25 mouse cellular contexts compared by ENCODE assay signal in genomic region chr14:108123147-108123546, GRCm38 (mm10).
"Had no signal": no experiment of that assay in that cellular context is flagged by ENCODE, and none has a peak within 500 bp of the region (broad histone marks: within the 10 kb centered on the region; RNA-seq: fewer than 3 reads in every experiment).

No protein-coding gene starts in this region.

- H3K4me3 ChIP-seq: gastrocnemius, adult 2 months; heart, embryonic 10.5 days; heart, embryonic 12.5 days; hindbrain, embryonic 10.5 days; hindbrain, embryonic 12.5 days; kidney, embryonic 15.5 days; limb, embryonic 13.5 days; limb, embryonic 15.5 days; liver, embryonic 12.5 days had no signal

- H3K4me2 ChIP-seq: heart, embryonic 12.5 days; hindbrain, embryonic 12.5 days; hindbrain, embryonic 14.5 days; kidney, embryonic 15.5 days; limb, embryonic 13.5 days; limb, embryonic 15.5 days; liver, embryonic 12.5 days had no signal

- H3K9me3 ChIP-seq: heart, embryonic 10.5 days; heart, embryonic 12.5 days; hindbrain, embryonic 10.5 days; hindbrain, embryonic 12.5 days; kidney, embryonic 15.5 days; limb, embryonic 13.5 days; limb, embryonic 15.5 days; liver, embryonic 12.5 days had no signal

- H3K27ac ChIP-seq: gastrocnemius, adult 2 months; heart, embryonic 10.5 days; hindbrain, embryonic 10.5 days; hindbrain, embryonic 12.5 days; hindbrain, embryonic 14.5 days; kidney, embryonic 15.5 days; kidney, postnatal 0 days; limb, embryonic 13.5 days; limb, embryonic 15.5 days; liver, embryonic 12.5 days had no signal

- ATAC-seq: hindbrain, embryonic 16.5 days; intestine, embryonic 16.5 days; liver, embryonic 12.5 days had no signal

- H3K9ac ChIP-seq: heart, embryonic 12.5 days; hindbrain, embryonic 12.5 days; hindbrain, embryonic 14.5 days; kidney, embryonic 15.5 days; limb, embryonic 13.5 days; limb, embryonic 15.5 days; liver, embryonic 12.5 days had no signal

- H3K27me3 ChIP-seq: heart, embryonic 12.5 days; hindbrain, embryonic 12.5 days; kidney, embryonic 15.5 days; limb, embryonic 13.5 days; limb, embryonic 15.5 days; liver, embryonic 12.5 days had no signal

- H3K36me3 ChIP-seq: heart, embryonic 10.5 days; heart, embryonic 12.5 days; hindbrain, embryonic 10.5 days; hindbrain, embryonic 12.5 days; kidney, embryonic 15.5 days; limb, embryonic 13.5 days; limb, embryonic 15.5 days; liver, embryonic 12.5 days had no signal

- H3K4me1 ChIP-seq: heart, embryonic 10.5 days; heart, embryonic 12.5 days; hindbrain, embryonic 10.5 days; hindbrain, embryonic 12.5 days; kidney, embryonic 15.5 days; limb, embryonic 13.5 days; limb, embryonic 15.5 days; liver, embryonic 12.5 days had no signal

- DNase-seq: gastrocnemius, adult 2 months; gastrocnemius, postnatal 10 days; gastrocnemius, postnatal 25 days; heart, adult 18-20 months; heart, postnatal 10 days; heart, postnatal 4 days; kidney, adult 11 months; kidney, adult 8-10 months; kidney, postnatal 14 days; kidney, postnatal 36 days; layer of hippocampus, adult 9-11 months; layer of hippocampus, postnatal 36 days; left cerebral cortex, postnatal 4 days had no signal
